Mouse (Mus musculus) hindbrain, embryonic 14.5 days (tissue): ENCODE results near the gene Gprc5c. TPM values are rescaled to one million over a fixed set of nuclear protein-coding genes. Genes with fewer than 3 reads are reported as not detected.
A peak's percentile ranks its signal among the peaks of the same experiment; 100 is the strongest.

Experiments used
- ATAC-seq: fragments of 200-750 bp; cut with Nextera tagmentation; 2 replicates; pipeline ENCODE4 v1.8.0; 2017; ENCODE audit warnings: moderate number of reproducible peaks, mild to moderate bottlenecking, moderate TSS enrichment, moderate library complexity; ENCODE audit not compliant: low FRiP score
- DNase-seq: peaks from one replicate; pipeline ENCODE4 v3.0.0-alpha.2; 2015; ENCODE audit warnings: low spot score
- H3K27ac ChIP-seq: fragments of 300-500 bp; sonication (generic); 2 replicates; pipeline ENCODE4 v1.5.1; 2014; ENCODE audit warnings: mild to moderate bottlenecking, moderate library complexity
- H3K27me3 ChIP-seq: fragments of 300-500 bp; sonication (generic); 2 replicates; pipeline ENCODE4 v1.6.1; 2014; ENCODE audit warnings: mild to moderate bottlenecking, low read length, mixed read lengths; ENCODE audit not compliant: control insufficient read depth, insufficient read depth
- H3K36me3 ChIP-seq: fragments of 300-500 bp; sonication (generic); replicated peaks from 2 replicates; pipeline ENCODE4 v1.6.1; 2014; ENCODE audit not compliant: control insufficient read depth, insufficient read depth
- H3K4me1 ChIP-seq: fragments of 300-500 bp; sonication (generic); replicated peaks from 2 replicates; pipeline ENCODE4 v1.6.1; 2014; ENCODE audit warnings: antibody characterized with exemption, low read length, mixed read lengths; ENCODE audit not compliant: control insufficient read depth, insufficient read depth
- H3K4me2 ChIP-seq: fragments of 300-500 bp; sonication (generic); replicated peaks from 2 replicates; pipeline ENCODE4 v1.6.1; 2014; ENCODE audit warnings: mild to moderate bottlenecking, moderate library complexity
- H3K4me3 ChIP-seq: fragments of 300-500 bp; sonication (generic); replicated peaks from 2 replicates; pipeline ENCODE4 v1.5.1; 2014; ENCODE audit warnings: mild to moderate bottlenecking, low read length
- H3K9ac ChIP-seq: fragments of 300-500 bp; sonication (generic); 2 replicates; pipeline ENCODE4 v1.6.1; 2014
- H3K9me3 ChIP-seq: fragments of 300-500 bp; sonication (generic); 2 replicates; pipeline ENCODE4 v1.6.1; 2016; ENCODE audit warnings: low read length; ENCODE audit not compliant: control insufficient read depth
- WGBS: fragments of 180-500 bp; shearing (Covaris S2); extraction: QIAGEN DNeasy Blood & Tissue Kit; methylation state at CpG from one replicate; pipeline ENCODE4 v1.1.7; 2014; 5-methylcytosine and 5-hydroxymethylcytosine counted together
- polyA plus RNA-seq: library from polyadenylated mRNA; unstranded; fragments of >200 nt; fragmentation: Nextera tagmentation; extraction: Ambion mirVana; gene quantifications from 2 replicates; pipeline ENCODE4 v1.2.1, GENCODE M21; 2014

The Gprc5c gene
- polyA plus RNA-seq, 1 experiment from 2014 or later: 9.9 TPM

- H3K27me3 ChIP-seq: no peaks in the 10 kb centered on the region
- H3K9me3 ChIP-seq: no peaks in the 10 kb centered on the region
- H3K4me2 ChIP-seq: peak overlapping the region; percentile 45
- 6% methylated on average over 24 of the region's 24 CpGs for WGBS
- DNase-seq (no peak), ATAC-seq (no peak)
- H3K4me3 ChIP-seq: peak overlapping the region; percentile 6; the same call in 1 of the 2 replicates
- H3K27ac ChIP-seq: no peak overlapping the region
- peaks cover 11% of the 10 kb centered on the region for H3K4me1 ChIP-seq
- no peaks in the 10 kb centered on the region for H3K36me3 ChIP-seq
- H3K9ac ChIP-seq: peak overlapping the region; percentile 43
These were observed 21.2 kb upstream of the Gprc5c start for GRCm38 (mm10) chr11:114829499-114830432.

- ATAC-seq (no peak), DNase-seq (no peak)
- Histone ChIP-seq H3K36me3 (no peaks in the 10 kb centered on the region), H3K4me3 (no peak overlapping the region), H3K9ac (no peak overlapping the region), H3K27me3 (no peaks in the 10 kb centered on the region), H3K4me2 (peak overlapping the region; percentile 45), H3K4me1 (peaks cover 11% of the 10 kb centered on the region), H3K9me3 (no peaks in the 10 kb centered on the region), H3K27ac (no peak overlapping the region)
- 20% methylated on average over 8 of the region's 8 CpGs for WGBS
These were observed 20.5 kb upstream of the Gprc5c start for GRCm38 (mm10) chr11:114830433-114830773.

GRCm38 (mm10) chr11:114833166-114833565 is 17.8 kb upstream of the Gprc5c start:
- DNase-seq (no peak), ATAC-seq (no peak)
- Histone ChIP-seq H3K27ac (no peak overlapping the region), H3K4me3 (no peak overlapping the region), H3K9me3 (no peaks in the 10 kb centered on the region), H3K9ac (no peak overlapping the region), H3K4me2 (no peak overlapping the region), H3K4me1 (peaks cover 11% of the 10 kb centered on the region), H3K36me3 (no peaks in the 10 kb centered on the region), H3K27me3 (no peaks in the 10 kb centered on the region)
- WGBS: 61% methylated on average over 5 of the region's 5 CpGs

- H3K36me3 ChIP-seq: no peaks in the 10 kb centered on the region
- H3K4me3 ChIP-seq: no peak overlapping the region
- ATAC-seq: no peak
- H3K27ac ChIP-seq: no peak overlapping the region
- DNase-seq: no peak
- 9% methylated on average over 8 of the region's 8 CpGs for WGBS
- peaks cover 5% of the 10 kb centered on the region for H3K27me3 ChIP-seq
- no peak overlapping the region for H3K4me2 ChIP-seq
- H3K9ac ChIP-seq: no peak overlapping the region
- no peaks in the 10 kb centered on the region for H3K9me3 ChIP-seq
- 0 out of 2 replicates have a peak, but pooled peaks cover 6% of the 10 kb centered on the region for H3K4me1 ChIP-seq
These were observed 7.0 kb upstream of the Gprc5c start for GRCm38 (mm10) chr11:114843818-114844463.

- Histone ChIP-seq H3K4me2 (no peak overlapping the region), H3K4me3 (no peak overlapping the region), H3K27me3 (peaks cover 12% of the 10 kb centered on the region), H3K4me1 (0 out of 2 replicates have a peak, but pooled peaks cover 6% of the 10 kb centered on the region), H3K27ac (no peak overlapping the region), H3K9me3 (no peaks in the 10 kb centered on the region), H3K9ac (no peak overlapping the region), H3K36me3 (no peaks in the 10 kb centered on the region)
- ATAC-seq (no peak), DNase-seq (no peak)
- WGBS: 72% methylated on average over 7 of the region's 7 CpGs
These were observed 6.3 kb upstream of the Gprc5c start for GRCm38 (mm10) chr11:114844464-114845220.

- H3K4me3 ChIP-seq: no peak overlapping the region
- H3K36me3 ChIP-seq: no peaks in the 10 kb centered on the region
- H3K9ac ChIP-seq: no peak overlapping the region
- H3K27me3 ChIP-seq: peaks cover 28% of the 10 kb centered on the region
- DNase-seq (no peak), ATAC-seq (no peak)
- no peaks in the 10 kb centered on the region for H3K9me3 ChIP-seq
- 79% methylated on average over 4 of the region's 4 CpGs for WGBS
- peaks cover 19% of the 10 kb centered on the region for H3K4me1 ChIP-seq
- H3K4me2 ChIP-seq: no peak overlapping the region
- no peak overlapping the region for H3K27ac ChIP-seq
These were observed 4.6 kb upstream of the Gprc5c start for GRCm38 (mm10) chr11:114846336-114846735.

- H3K4me3 ChIP-seq: no peak overlapping the region
- ATAC-seq: no peak
- H3K9ac ChIP-seq: no peak overlapping the region
- H3K36me3 ChIP-seq: no peaks in the 10 kb centered on the region
- no peak overlapping the region for H3K27ac ChIP-seq
- H3K9me3 ChIP-seq: no peaks in the 10 kb centered on the region
- H3K27me3 ChIP-seq: peaks cover 35% of the 10 kb centered on the region
- WGBS: 70% methylated on average over 5 of the region's 5 CpGs
- DNase-seq: no peak
- peaks cover 21% of the 10 kb centered on the region for H3K4me1 ChIP-seq
- H3K4me2 ChIP-seq: no peak overlapping the region
These were observed 3.9 kb upstream of the Gprc5c start for GRCm38 (mm10) chr11:114847008-114847407.

- H3K4me3 ChIP-seq: no peak overlapping the region
- peaks cover 61% of the 10 kb centered on the region for H3K27me3 ChIP-seq
- H3K9me3 ChIP-seq: no peaks in the 10 kb centered on the region
- H3K27ac ChIP-seq: no peak overlapping the region
- H3K36me3 ChIP-seq: no peaks in the 10 kb centered on the region
- DNase-seq (no peak), ATAC-seq (no peak)
- no peak overlapping the region for H3K4me2 ChIP-seq
- WGBS: 2% methylated on average over 2 of the region's 2 CpGs
- no peak overlapping the region for H3K9ac ChIP-seq
- peaks cover 16% of the 10 kb centered on the region for H3K4me1 ChIP-seq
These were observed 1.4 kb upstream of the Gprc5c start for GRCm38 (mm10) chr11:114849572-114849971.

GRCm38 (mm10) chr11:114850066-114850451 is 893 bp upstream of the Gprc5c start:
- peak overlapping the region; percentile 69; the same call in 1 of the 2 replicates for H3K4me3 ChIP-seq
- H3K9me3 ChIP-seq: no peaks in the 10 kb centered on the region
- no peak for ATAC-seq
- no peak overlapping the region for H3K9ac ChIP-seq
- peaks cover 61% of the 10 kb centered on the region for H3K27me3 ChIP-seq
- 18% methylated on average over 5 of the region's 5 CpGs for WGBS
- DNase-seq: no peak
- no peak overlapping the region for H3K27ac ChIP-seq
- peak overlapping the region; percentile 99 for H3K4me2 ChIP-seq
- no peaks in the 10 kb centered on the region for H3K36me3 ChIP-seq
- H3K4me1 ChIP-seq: peaks cover 16% of the 10 kb centered on the region
